12 mouse cellular contexts compared by ENCODE assay signal in the genomic region with DNA sequence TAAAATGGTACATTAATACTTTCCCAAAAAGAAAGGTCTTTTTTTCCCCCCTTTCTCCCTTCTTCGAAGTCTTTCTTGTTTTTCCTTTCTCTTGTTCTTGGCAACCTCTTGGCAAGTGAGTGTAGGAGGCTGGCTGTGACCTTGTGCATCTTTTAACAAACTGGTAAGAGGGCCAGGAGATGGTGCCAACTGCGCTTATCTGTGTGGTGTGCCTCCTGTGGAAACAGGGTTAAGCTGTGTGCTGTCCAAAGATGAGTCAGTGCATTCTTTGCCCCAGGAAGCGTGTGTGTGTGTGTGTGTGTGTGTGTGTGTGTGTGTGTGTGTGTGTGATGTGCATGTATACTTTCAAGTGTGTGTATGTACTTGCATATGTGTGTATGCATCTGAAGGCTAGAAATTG. TPM values are rescaled to one million over a fixed set of nuclear protein-coding genes. Genes with fewer than 3 reads are reported as not detected.
DNase-seq lines count a peak whose midpoint lies in the region; ATAC-seq and TF ChIP-seq lines count a peak whose summit lies in the region.
"Had no signal": no experiment of that assay in that cellular context is flagged by ENCODE, and none has a peak within 500 bp of the region (broad histone marks: within the 10 kb centered on the region; RNA-seq: fewer than 3 reads in every experiment).

No protein-coding gene starts in this region.

- H3K27me3 ChIP-seq in liver, postnatal 0 days (ENCODE audit: insufficient read depth, low read length), result no peaks in the 10 kb centered on the region
- H3K27me3 ChIP-seq in liver, embryonic 11.5 days (replicated peaks; ENCODE audit: control insufficient read depth, insufficient read depth, low read length), result no peaks in the 10 kb centered on the region
- no peaks in the 10 kb centered on the region for H3K27me3 ChIP-seq in forebrain, embryonic 15.5 days
- no peaks in the 10 kb centered on the region for H3K27me3 ChIP-seq in thymus, adult 2 months (ENCODE audit: control insufficient read depth, insufficient read depth, low read length)
- H3K27me3 ChIP-seq: limb, embryonic 12.5 days; neural tube, embryonic 13.5 days had no signal

- TF ChIP-seq EP300 in liver, postnatal 0 days (IDR thresholded peaks at IDR 0.05; ENCODE audit: low read depth), result no peak

- no peak overlapping the region for H3K4me2 ChIP-seq in liver, postnatal 0 days (ENCODE audit: low read depth, low read length)
- no peak overlapping the region for H3K4me2 ChIP-seq in liver, embryonic 11.5 days
- H3K4me2 ChIP-seq in forebrain, embryonic 15.5 days (replicated peaks), result no peak overlapping the region
- H3K4me2 ChIP-seq: limb, embryonic 12.5 days; neural tube, embryonic 13.5 days had no signal

- H3K36me3 ChIP-seq in liver, postnatal 0 days (replicated peaks; ENCODE audit: insufficient read depth, low read length), result no peaks in the 10 kb centered on the region
- no peaks in the 10 kb centered on the region for H3K36me3 ChIP-seq in liver, embryonic 11.5 days (ENCODE audit: control insufficient read depth, insufficient read depth, low read length)
- peaks cover 3% of the 10 kb centered on the region; the same call in 1 of the 2 replicates for H3K36me3 ChIP-seq in forebrain, embryonic 15.5 days
- H3K36me3 ChIP-seq in thymus, adult 2 months (ENCODE audit: control insufficient read depth, insufficient read depth, low read length), result no peaks in the 10 kb centered on the region
- H3K36me3 ChIP-seq: neural tube, embryonic 13.5 days had no signal

- WGBS in liver, postnatal 0 days (ENCODE audit: insufficient replicate concordance), result 66% methylated on average over 3 of the region's 3 CpGs
- WGBS in liver, embryonic 11.5 days, result 78% methylated on average over 3 of the region's 3 CpGs
- 62% methylated on average over 3 of the region's 3 CpGs for WGBS in forebrain, embryonic 15.5 days
- 87% methylated on average over 3 of the region's 3 CpGs for WGBS in thymus, adult 2 months

- no peak for DNase-seq in liver, postnatal 0 days
- DNase-seq in liver, embryonic 11.5 days (ENCODE audit: low spot score), result no peak
- DNase-seq in adrenal gland, postnatal 10 days, result peak; percentile 74
- DNase-seq in cerebellum, postnatal 25 days, result peak; percentile 54 to 77
- DNase-seq in testis, postnatal 10 days (ENCODE audit: low spot score), result peak; percentile 66
- no peak for DNase-seq in thymus, adult 2 months

- TF ChIP-seq POLR2A in thymus, adult 2 months (IDR thresholded peaks at IDR 0.05; ENCODE audit: control insufficient read depth, extremely low read depth, insufficient read depth, low read length, poor library complexity), result no peak

- H3K9ac ChIP-seq in liver, postnatal 0 days (replicated peaks), result no peak overlapping the region
- no peak overlapping the region for H3K9ac ChIP-seq in liver, embryonic 11.5 days (ENCODE audit: low read depth, low read length)
- H3K9ac ChIP-seq in forebrain, embryonic 15.5 days (replicated peaks), result no peak overlapping the region
- H3K9ac ChIP-seq: limb, embryonic 12.5 days; neural tube, embryonic 13.5 days had no signal

- no peak for ATAC-seq in liver, postnatal 0 days
- no peak for ATAC-seq in liver, embryonic 11.5 days (replicated peaks; ENCODE audit: low FRiP score)
- ATAC-seq in forebrain, embryonic 15.5 days (replicated peaks), result no peak
- ATAC-seq: forebrain, embryonic 14.5 days; intestine, embryonic 16.5 days had no signal

- H3K4me3 ChIP-seq in liver, postnatal 0 days (ENCODE audit: low read depth, low read length), result no peak overlapping the region
- H3K4me3 ChIP-seq in liver, embryonic 11.5 days (ENCODE audit: low read depth, low read length), result no peak overlapping the region
- no peak overlapping the region for H3K4me3 ChIP-seq in forebrain, embryonic 15.5 days
- H3K4me3 ChIP-seq in thymus, adult 2 months (ENCODE audit: control insufficient read depth, insufficient read depth, low read length), result no peak overlapping the region
- H3K4me3 ChIP-seq: embryonic facial prominence, embryonic 10.5 days; limb, embryonic 12.5 days; neural tube, embryonic 13.5 days had no signal

- peaks cover 6% of the 10 kb centered on the region for H3K4me1 ChIP-seq in liver, postnatal 0 days (ENCODE audit: insufficient read depth)
- peaks cover 8% of the 10 kb centered on the region for H3K4me1 ChIP-seq in liver, embryonic 11.5 days (replicated peaks; ENCODE audit: control insufficient read depth, insufficient read depth, low read length)
- H3K4me1 ChIP-seq in forebrain, embryonic 15.5 days, result peaks cover 23% of the 10 kb centered on the region
- H3K4me1 ChIP-seq in thymus, adult 2 months (replicated peaks; ENCODE audit: control insufficient read depth, insufficient read depth, low read length), result no peaks in the 10 kb centered on the region

- no peak overlapping the region for H3K27ac ChIP-seq in liver, postnatal 0 days (ENCODE audit: low read depth)
- no peak overlapping the region for H3K27ac ChIP-seq in liver, embryonic 11.5 days (ENCODE audit: low read depth, low read length)
- H3K27ac ChIP-seq in forebrain, embryonic 15.5 days (replicated peaks), result no peak overlapping the region
- H3K27ac ChIP-seq in thymus, adult 2 months (ENCODE audit: control insufficient read depth, insufficient read depth, low read length), result no peak overlapping the region
- H3K27ac ChIP-seq: embryonic facial prominence, embryonic 10.5 days; limb, embryonic 12.5 days; neural tube, embryonic 13.5 days had no signal

- TF ChIP-seq CTCF in liver, postnatal 0 days (IDR thresholded peaks at IDR 0.05; ENCODE audit: low read depth), result peak; percentile 20; the same call in 1 of the 2 replicates
- no peak for TF ChIP-seq CTCF in thymus, adult 2 months (IDR thresholded peaks at IDR 0.05; ENCODE audit: borderline replicate concordance, control insufficient read depth, extremely low read depth, insufficient read depth, low read length, poor library complexity)

- no peaks in the 10 kb centered on the region for H3K9me3 ChIP-seq in liver, postnatal 0 days (ENCODE audit: low read length)
- H3K9me3 ChIP-seq in liver, embryonic 11.5 days (ENCODE audit: control insufficient read depth, low read length), result no peaks in the 10 kb centered on the region
- no peaks in the 10 kb centered on the region for H3K9me3 ChIP-seq in forebrain, embryonic 15.5 days
- H3K9me3 ChIP-seq: embryonic facial prominence, embryonic 10.5 days; limb, embryonic 12.5 days; neural tube, embryonic 13.5 days had no signal

RNA-seq across cellular contexts. Expression of a gene that starts 7.3 kb away (rescaled TPM):
- polyA plus RNA-seq in liver, postnatal 0 days (2015; fragmentation: Nextera tagmentation; extraction: Ambion mirVana), result 2.4 and 2.8 TPM in 2 replicates
- 8.2 and 8.3 TPM in 2 replicates for polyA plus RNA-seq in liver, embryonic 11.5 days (2014; fragmentation: Nextera tagmentation; extraction: Ambion mirVana)
- total RNA-seq in adrenal gland, postnatal 10 days (2021), result 10 to 100 TPM; 11.1 to 13.0 TPM
- 26.2 and 27.7 TPM in 2 replicates for polyA plus RNA-seq in forebrain, embryonic 15.5 days (2015; fragmentation: Nextera tagmentation; extraction: Ambion mirVana)
- 2.3 and 2.6 TPM in 2 replicates for polyA plus RNA-seq in thymus, adult 2 months (2012; rRNA removed)

Comparison
In these comparisons a context has a peak if more than half of its experiments do, and no peak if none do; other contexts are left out.
1. DNase-seq: peak in adrenal gland, postnatal 10 days (single experiment), cerebellum, postnatal 25 days (2 of 2) and testis, postnatal 10 days (single experiment); none in liver, postnatal 0 days (single experiment), liver, embryonic 11.5 days (single experiment) and thymus, adult 2 months (single experiment).